Mouse (Mus musculus) spleen, adult 12 weeks (tissue): ENCODE measurements around the gene Ubl3.

ENCODE experiments used
- DNase-seq: peaks from one replicate; pipeline ENCODE4 v3.0.0; 2022; ENCODE audit warnings: low spot score

Ubl3 gene

GRCm38 (mm10) chr5:148481745-148482144 is 70.8 kb downstream of the Ubl3 start:
- no peak for DNase-seq

- DNase-seq: no peak
Measured at GRCm38 (mm10) chr5:148474346-148474745, 78.2 kb downstream of the Ubl3 start.

GRCm38 (mm10) chr5:148468626-148469441 is 83.8 kb downstream of the Ubl3 start:
- DNase-seq: no peak

GRCm38 (mm10) chr5:148466933-148467607 is 85.5 kb downstream of the Ubl3 start:
- no peak for DNase-seq

- DNase-seq: no peak
Measured at GRCm38 (mm10) chr5:148466116-148466515, 86.5 kb downstream of the Ubl3 start.

GRCm38 (mm10) chr5:148465091-148465490 is 87.5 kb downstream of the Ubl3 start:
- no peak for DNase-seq

GRCm38 (mm10) chr5:148464489-148464888 is 88.1 kb downstream of the Ubl3 start:
- DNase-seq: no peak

- no peak for DNase-seq
Measured at GRCm38 (mm10) chr5:148463783-148464294, 88.8 kb downstream of the Ubl3 start.
